In genomic region chr4:134246256-134246655, GRCm38 (mm10) we compare ENCODE assay signal across 16 mouse cellular contexts. TPM values are rescaled to one million over a fixed set of nuclear protein-coding genes. Genes with fewer than 3 reads are reported as not detected.
A peak's percentile ranks its signal among the peaks of the same experiment; 100 is the strongest.
DNase-seq lines count a peak whose midpoint lies in the region; ATAC-seq lines count a peak whose summit lies in the region.
"Had no signal": no experiment of that assay in that cellular context is flagged by ENCODE, and none has a peak within 500 bp of the region (broad histone marks: within the 10 kb centered on the region; RNA-seq: fewer than 3 reads in every experiment).

No protein-coding gene starts in this region.

- H3K4me2 ChIP-seq in forebrain, embryonic 12.5 days, result peak overlapping the region; percentile 93; the same call in 1 of the 2 replicates
- no peak overlapping the region for H3K4me2 ChIP-seq in hindbrain, embryonic 15.5 days
- no peak overlapping the region; the same call in 1 of the 2 replicates for H3K4me2 ChIP-seq in neural tube, embryonic 14.5 days (ENCODE audit: low read depth, low read length)

- H3K4me1 ChIP-seq in forebrain, embryonic 12.5 days, result peaks cover 43% of the 10 kb centered on the region
- peaks cover 53% of the 10 kb centered on the region for H3K4me1 ChIP-seq in hindbrain, embryonic 15.5 days (replicated peaks)
- H3K4me1 ChIP-seq in neural tube, embryonic 14.5 days (ENCODE audit: control insufficient read depth, insufficient read depth, low read length), result peaks cover 14% of the 10 kb centered on the region

- no peak overlapping the region for H3K9ac ChIP-seq in forebrain, embryonic 12.5 days
- no peak overlapping the region for H3K9ac ChIP-seq in hindbrain, embryonic 15.5 days
- no peak overlapping the region for H3K9ac ChIP-seq in neural tube, embryonic 14.5 days (replicated peaks; ENCODE audit: low read depth, low read length)

- H3K27me3 ChIP-seq in forebrain, embryonic 12.5 days, result peaks cover 53% of the 10 kb centered on the region
- H3K27me3 ChIP-seq in hindbrain, embryonic 15.5 days, result peaks cover 19% of the 10 kb centered on the region
- H3K27me3 ChIP-seq in neural tube, embryonic 14.5 days (ENCODE audit: control insufficient read depth, insufficient read depth, low read length), result peaks cover 7% of the 10 kb centered on the region; the same call in 1 of the 2 replicates

- ATAC-seq in forebrain, embryonic 12.5 days (ENCODE audit: low FRiP score), result no peak
- ATAC-seq in hindbrain, embryonic 15.5 days (ENCODE audit: low FRiP score, low read depth), result peak; percentile 11; the same call in 1 of the 2 replicates
- no peak for ATAC-seq in neural tube, embryonic 14.5 days (ENCODE audit: low read depth)

- 35% methylated on average over 4 of the region's 4 CpGs for WGBS in forebrain, embryonic 12.5 days
- 19% methylated on average over 4 of the region's 4 CpGs for WGBS in hindbrain, embryonic 15.5 days
- WGBS in neural tube, embryonic 14.5 days, result 30% methylated on average over 4 of the region's 4 CpGs

- intact Hi-C loops in left cerebral cortex, postnatal 4 days (cut with DNase I), result no loop called here

- H3K9me3 ChIP-seq in forebrain, embryonic 12.5 days, result no peaks in the 10 kb centered on the region
- H3K9me3 ChIP-seq in hindbrain, embryonic 15.5 days, result no peaks in the 10 kb centered on the region
- no peaks in the 10 kb centered on the region for H3K9me3 ChIP-seq in neural tube, embryonic 14.5 days (ENCODE audit: control insufficient read depth, low read length)

- H3K27ac ChIP-seq in forebrain, embryonic 12.5 days, result no peak overlapping the region
- no peak overlapping the region for H3K27ac ChIP-seq in hindbrain, embryonic 15.5 days (replicated peaks)
- H3K27ac ChIP-seq in neural tube, embryonic 14.5 days (ENCODE audit: low read depth, low read length), result no peak overlapping the region

- DNase-seq in left cerebral cortex, postnatal 4 days, result peak; percentile 68
- DNase-seq in left cerebral cortex, adult 18-20 months (ENCODE audit: low spot score in 2 of 2), result no peak
- no peak for DNase-seq in gastrocnemius, postnatal 10 days
- DNase-seq in adrenal gland, adult 2 months, result no peak
- DNase-seq: lung, postnatal 36 days had no signal

- H3K36me3 ChIP-seq in forebrain, embryonic 12.5 days (replicated peaks), result peaks cover 6% of the 10 kb centered on the region; the same call in 1 of the 2 replicates
- H3K36me3 ChIP-seq in hindbrain, embryonic 15.5 days, result no peaks in the 10 kb centered on the region
- no peaks in the 10 kb centered on the region for H3K36me3 ChIP-seq in neural tube, embryonic 14.5 days (ENCODE audit: control insufficient read depth, insufficient read depth, low read length)

- H3K4me3 ChIP-seq in forebrain, embryonic 12.5 days (replicated peaks), result no peak overlapping the region
- no peak overlapping the region for H3K4me3 ChIP-seq in hindbrain, embryonic 15.5 days
- peak overlapping the region; percentile 78; the same call in 1 of the 2 replicates for H3K4me3 ChIP-seq in neural tube, embryonic 14.5 days (ENCODE audit: low read depth, low read length)

RNA-seq across cellular contexts. Expression of gene Gm30191, which starts 0.5 kb away (rescaled TPM):
- total RNA-seq in left cerebral cortex, postnatal 4 days (2021), result not detected
- not detected for total RNA-seq in left cerebral cortex, adult 18-20 months (2021)
- not detected in 2 replicates for polyA plus RNA-seq in forebrain, embryonic 12.5 days (2016; fragmentation: Nextera tagmentation; extraction: Ambion mirVana)
- 0.52 and 0.83 TPM in 2 replicates for polyA plus RNA-seq in hindbrain, embryonic 15.5 days (2015; fragmentation: Nextera tagmentation; extraction: Ambion mirVana)
- polyA plus RNA-seq in neural tube, embryonic 14.5 days (2014; fragmentation: Nextera tagmentation; extraction: Ambion mirVana), result not detected in 2 replicates
- total RNA-seq in gastrocnemius, postnatal 10 days (2021), result not detected
- not detected for total RNA-seq in adrenal gland, adult 2 months (2021)
- polyA plus RNA-seq in adrenal gland, adult 2 months (2012; rRNA removed), result not detected in 2 replicates
- total RNA-seq: adrenal gland, adult 18-20 months; ES-E14; granulocyte monocyte progenitor cell, adult 5-6 weeks; hematopoietic stem cell, adult 5-6 weeks; layer of hippocampus, postnatal 10 days; neutrophil, adult 5-6 weeks had no signal
- polyA plus RNA-seq: liver, embryonic 11.5 days had no signal

RNA-seq across cellular contexts. Expression of gene Zfp593, which starts 0.9 kb away (rescaled TPM):
- 10 to 100 TPM; 15.4 to 16.5 TPM for total RNA-seq in left cerebral cortex, postnatal 4 days (2021)
- total RNA-seq in left cerebral cortex, adult 18-20 months (2021), result 10 to 100 TPM; 11.6 to 12.2 TPM
- 18.5 and 20.4 TPM in 2 replicates for polyA plus RNA-seq in forebrain, embryonic 12.5 days (2016; fragmentation: Nextera tagmentation; extraction: Ambion mirVana)
- polyA plus RNA-seq in hindbrain, embryonic 15.5 days (2015; fragmentation: Nextera tagmentation; extraction: Ambion mirVana), result 13.3 and 13.8 TPM in 2 replicates
- polyA plus RNA-seq in neural tube, embryonic 14.5 days (2014; fragmentation: Nextera tagmentation; extraction: Ambion mirVana), result 12.4 and 15.6 TPM in 2 replicates
- total RNA-seq in gastrocnemius, postnatal 10 days (2021), result 1 to 10 TPM; 3.4 to 4.3 TPM
- 10 to 100 TPM in 1 of 2 experiments, 1 to 10 TPM in 1; 8.3 to 11.0 TPM for total RNA-seq in adrenal gland, adult 2 months (2021)
- 11.1 and 13.0 TPM in 2 replicates for polyA plus RNA-seq in adrenal gland, adult 2 months (2012; rRNA removed)

RNA-seq across cellular contexts. Expression of gene E130218I03Rik, which starts 2.8 kb away (rescaled TPM):
- total RNA-seq in left cerebral cortex, postnatal 4 days (2021), result not detected
- not detected for total RNA-seq in left cerebral cortex, adult 18-20 months (2021)
- polyA plus RNA-seq in forebrain, embryonic 12.5 days (2016; fragmentation: Nextera tagmentation; extraction: Ambion mirVana), result 0.52 and 0.74 TPM in 2 replicates
- 0.48 and 0.64 TPM in 2 replicates for polyA plus RNA-seq in hindbrain, embryonic 15.5 days (2015; fragmentation: Nextera tagmentation; extraction: Ambion mirVana)
- 0.44 TPM in 1 of 2 replicates, not detected in the other for polyA plus RNA-seq in neural tube, embryonic 14.5 days (2014; fragmentation: Nextera tagmentation; extraction: Ambion mirVana)
- total RNA-seq in gastrocnemius, postnatal 10 days (2021), result not detected
- not detected for total RNA-seq in adrenal gland, adult 2 months (2021)
- 0.09 TPM in 1 of 2 replicates, not detected in the other for polyA plus RNA-seq in adrenal gland, adult 2 months (2012; rRNA removed)
- total RNA-seq: adrenal gland, adult 18-20 months; hematopoietic stem cell, adult 5-6 weeks; layer of hippocampus, postnatal 10 days had no signal
- polyA plus RNA-seq: small intestine, adult 2 months had no signal

RNA-seq across cellular contexts. Expression of gene Grrp1, which starts 7.7 kb away (rescaled TPM):
- total RNA-seq in left cerebral cortex, postnatal 4 days (2021), result 1 to 10 TPM; 7.5 to 8.4 TPM
- 1 to 10 TPM; 2.2 to 3.8 TPM for total RNA-seq in left cerebral cortex, adult 18-20 months (2021)
- 4.1 and 5.2 TPM in 2 replicates for polyA plus RNA-seq in forebrain, embryonic 12.5 days (2016; fragmentation: Nextera tagmentation; extraction: Ambion mirVana)
- 16.8 and 18.9 TPM in 2 replicates for polyA plus RNA-seq in hindbrain, embryonic 15.5 days (2015; fragmentation: Nextera tagmentation; extraction: Ambion mirVana)
- 13.4 and 15.4 TPM in 2 replicates for polyA plus RNA-seq in neural tube, embryonic 14.5 days (2014; fragmentation: Nextera tagmentation; extraction: Ambion mirVana)
- total RNA-seq in gastrocnemius, postnatal 10 days (2021), result 1 to 10 TPM; 5.1 to 6.0 TPM
- 1 to 10 TPM; 6.2 to 9.3 TPM for total RNA-seq in adrenal gland, adult 2 months (2021)
- polyA plus RNA-seq in adrenal gland, adult 2 months (2012; rRNA removed), result 28.5 and 31.8 TPM in 2 replicates
- total RNA-seq: granulocyte monocyte progenitor cell, adult 5-6 weeks; neutrophil, adult 5-6 weeks had no signal

RNA-seq across cellular contexts. Expression of gene Cnksr1, which starts 8.1 kb away (rescaled TPM):
- total RNA-seq in left cerebral cortex, postnatal 4 days (2021), result under 1 TPM; 0.22 to 0.36 TPM
- total RNA-seq in left cerebral cortex, adult 18-20 months (2021), result under 1 TPM; 0.54 to 0.81 TPM
- 0.10 and 0.35 TPM in 2 replicates for polyA plus RNA-seq in forebrain, embryonic 12.5 days (2016; fragmentation: Nextera tagmentation; extraction: Ambion mirVana)
- polyA plus RNA-seq in hindbrain, embryonic 15.5 days (2015; fragmentation: Nextera tagmentation; extraction: Ambion mirVana), result 0.10 and 0.30 TPM in 2 replicates
- 0.16 TPM in 1 of 2 replicates, not detected in the other for polyA plus RNA-seq in neural tube, embryonic 14.5 days (2014; fragmentation: Nextera tagmentation; extraction: Ambion mirVana)
- 1 to 10 TPM; 3.3 to 5.2 TPM for total RNA-seq in gastrocnemius, postnatal 10 days (2021)
- under 1 TPM; 0.31 to 0.66 TPM for total RNA-seq in adrenal gland, adult 2 months (2021)
- polyA plus RNA-seq in adrenal gland, adult 2 months (2012; rRNA removed), result 0.03 and 0.08 TPM in 2 replicates
- total RNA-seq: granulocyte monocyte progenitor cell, adult 5-6 weeks; hematopoietic stem cell, adult 5-6 weeks had no signal
